Mouse (Mus musculus): Measurements from ENCODE around the gene Ackr4. TPM values are rescaled to one million over a fixed set of nuclear protein-coding genes. Genes with fewer than 3 reads are reported as not detected.

Ackr4 gene
- polyA plus RNA-seq, 1 experiment from 2014 or later, result 0.26 TPM

GRCm38 (mm10) chr9:104070241-104070640 is 56.5 kb downstream of the Ackr4 start:
- WGBS, result 86% methylated on average over 4 of the region's 4 CpGs
- Histone ChIP-seq H3K36me3 (no peaks in the 10 kb centered on the region), H3K9me3 (no peaks in the 10 kb centered on the region), H3K27me3 (ENCODE audit: insufficient read depth, poor library complexity, severe bottlenecking) (no peaks in the 10 kb centered on the region), H3K4me3 (no peak overlapping the region), H3K27ac (no peak overlapping the region), H3K4me1 (replicated peaks) (no peaks in the 10 kb centered on the region)
- DNase-seq (ENCODE audit: low spot score), result no peak

GRCm38 (mm10) chr9:104064571-104064970 is 62.2 kb downstream of the Ackr4 start:
- Histone ChIP-seq H3K9me3 (no peaks in the 10 kb centered on the region), H3K4me1 (replicated peaks) (peaks cover 20% of the 10 kb centered on the region), H3K27me3 (ENCODE audit: insufficient read depth, poor library complexity, severe bottlenecking) (no peaks in the 10 kb centered on the region), H3K36me3 (peaks cover 14% of the 10 kb centered on the region), H3K27ac (no peak overlapping the region), H3K4me3 (no peak overlapping the region)
- 41% methylated on average over 1 of the region's 1 CpGs for WGBS
- DNase-seq (ENCODE audit: low spot score), result no peak

- Histone ChIP-seq H3K36me3 (peaks cover 22% of the 10 kb centered on the region), H3K27me3 (ENCODE audit: insufficient read depth, poor library complexity, severe bottlenecking) (no peaks in the 10 kb centered on the region), H3K27ac (peak within 1 kb of the TSS; percentile 93), H3K4me1 (replicated peaks) (peaks cover 20% of the 10 kb centered on the region), H3K4me3 (peak within 1 kb of the TSS; percentile 97), H3K9me3 (no peaks in the 10 kb centered on the region)
- DNase-seq (ENCODE audit: low spot score), result peak; percentile 89
- under 1% methylated on average over 30 of the region's 30 CpGs for WGBS
These were observed 63.3 kb downstream of the Ackr4 start, which contains the start of gene Acad11 for GRCm38 (mm10) chr9:104063244-104063961. Gene Acad11, plus strand, starts transcription at chr9:104063377.

- under 1% methylated on average over 59 of the region's 59 CpGs for WGBS
- Histone ChIP-seq H3K9me3 (no peaks in the 10 kb centered on the region), H3K36me3 (peaks cover 29% of the 10 kb centered on the region), H3K27me3 (ENCODE audit: insufficient read depth, poor library complexity, severe bottlenecking) (no peaks in the 10 kb centered on the region), H3K4me3 (peak within 1 kb of the TSS; percentile 97), H3K27ac (peak within 1 kb of the TSS; percentile 93), H3K4me1 (replicated peaks) (peaks cover 20% of the 10 kb centered on the region)
- DNase-seq (ENCODE audit: low spot score), result peak; percentile 71
These were observed 64.1 kb downstream of the Ackr4 start, which contains the start of gene Uba5 for GRCm38 (mm10) chr9:104062430-104063243. Gene Uba5, minus strand, starts transcription at chr9:104063134.

- H3K27ac ChIP-seq, result no peak overlapping the region
- DNase-seq (ENCODE audit: low spot score), result no peak
- H3K4me1 ChIP-seq (replicated peaks), result no peaks in the 10 kb centered on the region
- WGBS, result 90% methylated on average over 6 of the region's 6 CpGs
- no peaks in the 10 kb centered on the region for H3K9me3 ChIP-seq
- no peak overlapping the region for H3K4me3 ChIP-seq
- H3K36me3 ChIP-seq, result peaks cover 97% of the 10 kb centered on the region
- H3K27me3 ChIP-seq (ENCODE audit: insufficient read depth, poor library complexity, severe bottlenecking), result no peaks in the 10 kb centered on the region
These were observed 75.7 kb downstream of the Ackr4 start for GRCm38 (mm10) chr9:104051028-104051427.

- Histone ChIP-seq H3K9me3 (no peaks in the 10 kb centered on the region), H3K4me3 (no peak overlapping the region), H3K27ac (no peak overlapping the region), H3K36me3 (peaks cover 45% of the 10 kb centered on the region), H3K27me3 (ENCODE audit: insufficient read depth, poor library complexity, severe bottlenecking) (no peaks in the 10 kb centered on the region), H3K4me1 (replicated peaks) (no peaks in the 10 kb centered on the region)
- DNase-seq (ENCODE audit: low spot score), result no peak
- 85% methylated on average over 4 of the region's 4 CpGs for WGBS
These were observed 83.1 kb downstream of the Ackr4 start for GRCm38 (mm10) chr9:104043676-104044075.

- Histone ChIP-seq H3K9me3 (no peaks in the 10 kb centered on the region), H3K4me1 (replicated peaks) (peaks cover 3% of the 10 kb centered on the region), H3K4me3 (no peak within 1 kb of the TSS), H3K27ac (no peak within 1 kb of the TSS), H3K36me3 (peaks cover 32% of the 10 kb centered on the region), H3K27me3 (ENCODE audit: insufficient read depth, poor library complexity, severe bottlenecking) (no peaks in the 10 kb centered on the region)
- WGBS, result 68% methylated on average over 2 of the region's 2 CpGs
- no peak for DNase-seq (ENCODE audit: low spot score)
These were observed 86.4 kb downstream of the Ackr4 start, which contains the start of gene Gm28305 for GRCm38 (mm10) chr9:104040362-104040761. Gene Gm28305, plus strand, starts transcription at chr9:104040662.

- Histone ChIP-seq H3K4me1 (replicated peaks) (peaks cover 7% of the 10 kb centered on the region), H3K27ac (no peak overlapping the region), H3K9me3 (no peaks in the 10 kb centered on the region), H3K4me3 (no peak overlapping the region), H3K36me3 (peaks cover 29% of the 10 kb centered on the region), H3K27me3 (ENCODE audit: insufficient read depth, poor library complexity, severe bottlenecking) (no peaks in the 10 kb centered on the region)
- DNase-seq (ENCODE audit: low spot score), result no peak
- 92% methylated on average over 4 of the region's 4 CpGs for WGBS
These were observed 87.0 kb downstream of the Ackr4 start for GRCm38 (mm10) chr9:104039742-104040141.

- Histone ChIP-seq H3K27ac (no peak overlapping the region), H3K36me3 (peaks cover 27% of the 10 kb centered on the region), H3K4me1 (replicated peaks) (peaks cover 7% of the 10 kb centered on the region), H3K4me3 (no peak overlapping the region), H3K27me3 (ENCODE audit: insufficient read depth, poor library complexity, severe bottlenecking) (no peaks in the 10 kb centered on the region), H3K9me3 (no peaks in the 10 kb centered on the region)
- no peak for DNase-seq (ENCODE audit: low spot score)
- 91% methylated on average over 21 of the region's 21 CpGs for WGBS
These were observed 87.6 kb downstream of the Ackr4 start for GRCm38 (mm10) chr9:104039031-104039695.

GRCm38 (mm10) chr9:104038266-104038665 is 88.5 kb downstream of the Ackr4 start:
- Histone ChIP-seq H3K4me1 (replicated peaks) (peaks cover 7% of the 10 kb centered on the region), H3K9me3 (no peaks in the 10 kb centered on the region), H3K4me3 (no peak overlapping the region), H3K36me3 (peaks cover 27% of the 10 kb centered on the region), H3K27me3 (ENCODE audit: insufficient read depth, poor library complexity, severe bottlenecking) (no peaks in the 10 kb centered on the region), H3K27ac (no peak overlapping the region)
- no peak for DNase-seq (ENCODE audit: low spot score)
- WGBS, result 92% methylated on average over 13 of the region's 13 CpGs

- 45% methylated on average over 24 of the region's 24 CpGs for WGBS
- DNase-seq (ENCODE audit: low spot score), result peak; percentile 86
- H3K4me1 ChIP-seq (replicated peaks), result peaks cover 7% of the 10 kb centered on the region
These were observed 91.3 kb downstream of the Ackr4 start for GRCm38 (mm10) chr9:104035261-104036015.

GRCm38 (mm10) chr9:104034718-104035117 is 92.0 kb downstream of the Ackr4 start:
- Histone ChIP-seq H3K36me3 (peaks cover 32% of the 10 kb centered on the region), H3K27me3 (ENCODE audit: insufficient read depth, poor library complexity, severe bottlenecking) (no peaks in the 10 kb centered on the region), H3K4me1 (replicated peaks) (peaks cover 7% of the 10 kb centered on the region), H3K27ac (no peak overlapping the region), H3K9me3 (no peaks in the 10 kb centered on the region), H3K4me3 (no peak overlapping the region)
- 76% methylated on average over 6 of the region's 6 CpGs for WGBS
- DNase-seq (ENCODE audit: low spot score), result no peak

More at GRCm38 (mm10) chr9:104035261-104036015, 91.3 kb downstream of the Ackr4 start:
- no peaks in the 10 kb centered on the region for H3K27me3 ChIP-seq (ENCODE audit: insufficient read depth, poor library complexity, severe bottlenecking)
- H3K4me3 ChIP-seq, result no peak overlapping the region
- H3K9me3 ChIP-seq, result no peaks in the 10 kb centered on the region
- peaks cover 27% of the 10 kb centered on the region for H3K36me3 ChIP-seq
- no peak overlapping the region for H3K27ac ChIP-seq

Measured in hindbrain, embryonic 10.5 days (tissue).